Mouse (Mus musculus) 3134 (cell line): ENCODE data around the gene Sorbs1.

Experiments used
- DNase-seq: peaks from one replicate; pipeline ENCODE4 v3.0.0-alpha.2; 2011; ENCODE audit warnings: low spot score; ENCODE audit not compliant: insufficient read length; ENCODE audit errors: extremely low read depth

The Sorbs1 gene

GRCm38 (mm10) chr19:40275401-40276188 lies 238.0 kb downstream of the Sorbs1 start:
- DNase-seq, result no peak

GRCm38 (mm10) chr19:40272674-40273073 lies 240.9 kb downstream of the Sorbs1 start:
- no peak for DNase-seq

- DNase-seq, result peak; percentile 87
Observed at GRCm38 (mm10) chr19:40271308-40271892, 242.2 kb downstream of the Sorbs1 start, which contains the start of gene Pdlim1. Pdlim1 (minus strand) TSS chr19:40271842.

- DNase-seq, result peak; percentile 23
Observed at GRCm38 (mm10) chr19:40270351-40271307, 242.9 kb downstream of the Sorbs1 start.

- DNase-seq, result no peak
Observed at GRCm38 (mm10) chr19:40269526-40269925, 244.1 kb downstream of the Sorbs1 start.

GRCm38 (mm10) chr19:40268493-40268892 lies 245.1 kb downstream of the Sorbs1 start:
- no peak for DNase-seq

GRCm38 (mm10) chr19:40267380-40267779 lies 246.2 kb downstream of the Sorbs1 start:
- no peak for DNase-seq

GRCm38 (mm10) chr19:40259485-40259884 lies 254.1 kb downstream of the Sorbs1 start:
- DNase-seq, result no peak

- DNase-seq, result peak; percentile 34
Observed at GRCm38 (mm10) chr19:40257396-40257795, 256.2 kb downstream of the Sorbs1 start.

GRCm38 (mm10) chr19:40256376-40257050 lies 257.1 kb downstream of the Sorbs1 start:
- peak; percentile 26 for DNase-seq

GRCm38 (mm10) chr19:40255561-40255960 lies 258.0 kb downstream of the Sorbs1 start:
- no peak for DNase-seq

GRCm38 (mm10) chr19:40254741-40255140 lies 258.8 kb downstream of the Sorbs1 start:
- no peak for DNase-seq

- DNase-seq, result peak; percentile 48
Observed at GRCm38 (mm10) chr19:40253768-40254167, 259.8 kb downstream of the Sorbs1 start.

GRCm38 (mm10) chr19:40251115-40251514 lies 262.5 kb downstream of the Sorbs1 start:
- no peak for DNase-seq

- no peak for DNase-seq
Observed at GRCm38 (mm10) chr19:40249352-40249751, 264.2 kb downstream of the Sorbs1 start.

GRCm38 (mm10) chr19:40248476-40248875 lies 265.1 kb downstream of the Sorbs1 start:
- no peak for DNase-seq

GRCm38 (mm10) chr19:40247268-40247666 lies 266.3 kb downstream of the Sorbs1 start:
- no peak for DNase-seq

GRCm38 (mm10) chr19:40246646-40247267 lies 266.8 kb downstream of the Sorbs1 start:
- DNase-seq, result no peak
